Mouse (Mus musculus): Measurements from ENCODE around the gene Taco1.

The Taco1 gene

DNA sequence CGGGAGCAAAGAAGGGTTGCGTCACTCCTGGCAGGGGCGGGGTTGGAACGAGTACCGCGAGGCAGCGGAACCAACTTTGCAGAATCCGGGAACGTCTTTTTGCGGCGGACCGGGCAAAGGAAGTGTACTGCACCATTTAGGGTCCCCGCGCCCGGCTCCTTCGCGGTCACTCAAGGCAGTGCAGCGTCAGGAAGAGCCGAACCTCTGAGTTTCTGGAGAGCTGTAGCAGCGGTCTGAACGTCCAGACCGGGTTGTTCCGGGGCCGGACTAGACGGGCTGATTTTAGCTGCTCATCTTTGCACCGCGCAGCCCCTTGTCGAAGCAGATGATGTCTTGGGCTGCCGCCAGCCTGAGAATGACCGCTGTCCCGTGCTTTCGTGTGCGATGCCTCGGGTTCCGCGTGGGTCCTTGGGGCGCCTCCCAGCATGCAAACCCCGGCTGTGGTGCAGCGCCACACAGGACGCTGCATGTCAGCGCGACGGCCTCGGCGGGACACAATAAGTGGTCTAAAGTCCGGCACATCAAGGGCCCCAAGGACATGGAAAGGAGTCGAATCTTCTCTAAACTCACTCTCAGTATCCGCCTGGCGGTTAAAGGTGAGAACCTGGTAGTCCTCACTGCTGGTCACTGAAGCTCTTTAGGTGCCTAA, at the start of gene Taco1:
Gene Taco1, plus strand, starts transcription at position 139 of the 649 bp plus-strand sequence.
- peak; percentile 93 for DNase-seq

DNA sequence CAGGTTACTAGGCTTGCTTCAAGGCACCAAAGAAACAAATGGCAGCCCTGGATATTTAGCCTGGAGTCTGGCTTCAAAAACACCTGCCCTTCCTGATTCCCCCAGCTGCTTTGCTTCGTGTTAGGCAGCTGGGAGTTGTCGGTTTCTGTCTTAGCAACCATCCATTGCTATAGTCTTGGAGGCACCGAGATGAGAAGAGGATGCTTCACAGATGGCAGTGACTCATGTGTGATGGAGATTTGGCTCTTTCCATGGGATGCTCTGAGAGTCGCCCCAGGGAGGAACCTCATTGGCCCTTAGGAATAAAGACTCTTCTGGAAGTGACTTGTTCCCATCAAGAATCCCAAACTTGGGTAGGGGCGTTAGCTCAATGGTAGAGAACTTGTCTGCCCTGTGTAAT, 49.4 kb upstream of the Taco1 start:
- no peak for DNase-seq

DNA sequence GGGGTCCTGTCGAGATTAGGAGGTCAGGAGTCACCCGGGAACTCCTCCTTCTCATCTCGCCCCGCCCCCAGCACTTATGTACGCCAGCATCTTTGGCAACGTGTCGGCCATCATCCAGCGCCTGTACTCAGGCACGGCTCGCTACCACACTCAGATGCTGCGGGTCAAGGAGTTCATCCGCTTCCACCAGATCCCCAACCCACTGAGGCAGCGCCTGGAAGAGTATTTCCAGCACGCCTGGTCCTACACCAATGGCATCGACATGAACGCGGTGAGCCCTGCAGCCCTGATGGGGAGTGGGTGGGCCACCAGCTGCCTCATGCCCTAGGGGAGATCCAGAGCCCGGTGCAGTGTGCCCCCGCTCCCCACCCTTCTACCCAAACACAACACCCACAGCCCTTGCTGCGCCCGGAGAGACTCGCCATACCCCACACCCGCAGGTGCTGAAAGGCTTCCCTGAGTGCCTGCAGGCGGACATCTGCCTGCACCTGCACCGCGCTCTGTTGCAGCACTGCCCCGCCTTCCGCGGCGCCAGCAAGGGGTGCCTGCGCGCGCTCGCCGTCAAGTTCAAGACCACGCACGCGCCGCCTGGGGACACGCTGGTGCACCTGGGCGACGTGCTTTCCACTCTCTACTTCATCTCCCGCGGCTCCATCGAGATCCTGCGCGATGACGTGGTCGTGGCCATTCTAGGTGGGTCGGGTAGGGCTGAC, 45.7 kb upstream of the Taco1 start:
- no peak for DNase-seq

- DNase-seq: no peak
Observed at GRCm38 (mm10) chr11:106025774-106026173, 40.1 kb upstream of the Taco1 start.

- DNase-seq: peak; percentile 54
Observed at GRCm38 (mm10) chr11:106026465-106027151, 39.3 kb upstream of the Taco1 start.

DNA sequence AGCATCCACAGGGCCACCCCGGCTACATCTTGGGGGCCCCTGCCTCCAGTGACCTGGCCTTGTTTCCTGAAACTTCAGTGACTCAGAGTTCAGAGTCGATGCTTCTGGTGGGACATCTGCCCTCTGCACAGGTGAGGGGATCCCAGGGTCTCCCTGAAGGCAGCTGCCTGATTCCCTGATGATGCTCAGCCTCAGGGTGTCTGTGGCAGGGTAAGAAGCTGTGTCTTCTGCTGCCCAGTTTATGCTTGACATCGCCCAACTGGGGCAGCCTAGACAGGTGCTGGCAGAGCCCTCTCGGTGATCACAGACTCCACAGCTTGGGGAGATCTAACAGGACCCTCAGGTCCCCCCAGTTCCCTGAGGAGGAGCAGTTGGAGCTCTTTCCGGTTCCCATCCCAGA, 38.3 kb upstream of the Taco1 start:
- DNase-seq: no peak

GRCm38 (mm10) chr11:106032074-106032473, 33.8 kb upstream of the Taco1 start:
- peak; percentile 46 for DNase-seq

- DNase-seq: peak; percentile 52
Observed at GRCm38 (mm10) chr11:106033491-106033919, 32.4 kb upstream of the Taco1 start.

DNA sequence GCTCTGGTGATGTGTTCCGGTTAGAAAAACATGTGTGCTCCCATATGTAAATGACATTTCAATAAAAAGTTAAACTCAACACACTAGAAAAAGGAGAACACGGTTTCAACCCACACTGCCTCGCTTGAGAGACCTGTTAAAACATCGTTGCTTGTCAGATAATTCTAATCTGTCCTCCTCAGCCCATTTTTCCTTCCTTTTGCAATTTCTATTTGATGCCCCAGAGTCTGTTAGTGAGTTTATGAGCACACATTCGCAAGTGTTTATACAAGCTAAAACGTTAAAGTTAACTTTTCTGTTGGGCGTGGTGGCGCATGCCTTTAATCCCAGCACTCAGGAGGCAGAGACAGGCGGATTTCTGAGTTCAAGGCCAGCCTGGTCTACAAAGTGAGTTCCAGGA, 30.9 kb upstream of the Taco1 start:
- no peak for DNase-seq

DNA sequence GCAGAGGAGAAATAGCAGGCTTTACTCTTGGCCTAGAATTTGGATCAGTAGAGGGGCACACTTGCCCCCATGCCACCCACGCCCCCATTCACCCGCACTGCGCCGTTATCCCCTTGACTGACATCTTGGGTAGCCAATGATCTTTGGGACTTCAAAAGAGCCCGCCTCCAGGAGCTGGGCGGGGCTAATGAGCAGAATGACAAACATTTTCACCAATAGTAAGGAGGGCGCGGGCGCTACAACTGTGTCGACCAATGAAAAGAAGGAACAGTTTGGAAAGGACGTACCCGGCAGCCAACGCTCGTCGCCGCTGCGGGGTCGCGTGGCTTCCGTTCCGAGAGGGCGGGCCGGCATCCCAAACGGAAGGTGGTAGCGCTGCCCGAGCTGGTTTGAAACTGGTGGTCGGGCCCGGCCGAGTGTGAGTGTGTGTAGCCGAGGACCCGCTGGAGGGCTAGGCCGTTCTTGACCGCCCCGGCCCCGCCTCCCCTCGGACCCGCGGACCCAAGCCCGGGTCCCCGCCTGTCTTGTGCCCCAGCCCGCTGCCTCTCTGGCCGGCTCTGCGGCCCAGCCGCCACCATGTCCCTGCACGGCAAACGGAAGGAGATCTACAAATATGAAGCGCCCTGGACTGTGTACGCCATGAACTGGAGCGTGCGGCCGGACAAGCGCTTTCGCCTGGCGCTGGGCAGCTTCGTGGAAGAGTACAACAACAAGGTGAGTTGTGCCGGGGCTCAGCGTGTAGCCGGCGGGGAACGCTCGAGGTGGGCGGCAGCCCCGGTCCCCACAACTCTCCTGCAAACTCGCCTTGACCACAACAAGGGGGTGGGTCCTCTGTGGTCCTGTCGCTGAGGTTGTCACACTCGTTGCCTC, 29.1 kb upstream of the Taco1 start, which contains the start of gene Dcaf7:
Gene Dcaf7, plus strand, starts transcription at position 325 of the 870 bp plus-strand sequence.
- peak; percentile 98 for DNase-seq

DNA sequence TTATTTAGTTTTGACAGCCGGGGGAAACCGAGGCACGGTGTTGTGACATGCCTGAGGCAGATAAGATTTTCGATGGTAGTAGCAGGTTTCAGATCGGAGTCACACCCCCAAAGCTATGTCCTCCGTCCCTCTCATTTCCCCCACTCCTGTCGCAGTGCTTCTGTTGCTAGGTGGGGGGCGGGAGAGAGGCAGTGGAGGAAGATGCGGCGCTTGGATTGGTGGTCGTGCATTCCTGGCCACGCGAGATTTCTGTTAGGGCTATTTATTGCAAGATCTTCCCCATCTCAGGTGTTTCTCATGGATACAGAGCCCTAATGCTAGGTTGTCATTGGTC, 28.5 kb upstream of the Taco1 start:
- DNase-seq: peak; percentile 83

- no peak for DNase-seq
Observed at GRCm38 (mm10) chr11:106044349-106044748, 21.5 kb upstream of the Taco1 start.

GRCm38 (mm10) chr11:106045256-106045655, 20.6 kb upstream of the Taco1 start:
- DNase-seq: no peak

- DNase-seq: no peak
Observed at GRCm38 (mm10) chr11:106045780-106046179, 20.1 kb upstream of the Taco1 start.

DNA sequence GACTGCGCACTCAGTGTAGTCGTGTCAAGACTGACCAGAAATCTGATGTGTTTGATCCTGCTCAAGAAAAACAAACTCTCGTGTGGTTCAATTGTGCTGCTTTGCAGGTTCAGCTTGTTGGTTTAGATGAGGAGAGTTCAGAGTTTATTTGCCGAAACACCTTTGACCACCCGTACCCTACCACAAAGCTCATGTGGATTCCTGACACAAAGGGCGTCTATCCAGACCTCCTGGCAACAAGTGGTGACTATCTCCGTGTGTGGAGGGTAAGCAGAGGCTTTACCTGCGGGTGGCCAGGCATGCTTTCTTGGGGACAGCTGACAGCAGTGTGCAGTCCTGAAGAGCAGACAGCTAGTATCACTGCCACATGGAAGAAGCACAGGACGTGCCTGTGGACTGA, 19.3 kb upstream of the Taco1 start:
- DNase-seq: no peak

DNA sequence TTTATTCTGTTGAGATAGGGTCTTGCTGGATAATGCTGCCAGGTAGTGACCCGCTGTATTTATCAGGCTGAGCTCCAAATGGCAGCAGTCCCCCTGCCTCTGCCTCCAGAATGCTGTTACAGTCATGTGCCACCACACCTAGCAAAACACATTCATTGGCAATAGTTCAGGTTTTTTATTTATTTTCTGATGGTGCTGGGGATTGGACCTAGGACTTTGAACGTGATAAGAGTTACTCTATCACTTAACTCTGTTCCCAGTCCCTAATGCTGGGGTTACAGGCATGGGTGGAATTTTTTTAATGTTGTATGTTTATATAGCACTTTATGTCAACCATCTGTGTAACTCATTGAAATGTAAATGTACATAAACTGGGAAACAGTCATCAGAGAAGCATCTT, 11.9 kb upstream of the Taco1 start:
- no peak for DNase-seq

DNA sequence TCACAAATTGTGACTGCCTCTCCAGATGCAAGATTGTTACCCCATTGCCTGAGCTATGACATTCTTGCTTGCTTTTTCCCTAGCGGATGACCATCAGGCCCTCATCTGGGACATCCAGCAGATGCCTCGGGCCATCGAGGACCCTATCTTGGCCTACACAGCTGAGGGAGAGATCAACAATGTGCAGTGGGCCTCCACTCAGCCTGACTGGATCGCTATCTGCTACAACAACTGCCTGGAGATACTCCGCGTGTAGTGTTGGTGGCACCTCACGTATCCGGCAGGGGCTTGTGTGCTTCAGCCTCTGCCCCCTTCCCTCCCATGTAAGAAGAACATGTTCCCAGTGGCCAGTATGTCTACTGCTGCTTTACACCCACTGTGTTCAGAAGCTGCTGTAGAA, 11.3 kb upstream of the Taco1 start:
- DNase-seq: no peak

GRCm38 (mm10) chr11:106055341-106055740, 10.5 kb upstream of the Taco1 start:
- DNase-seq: no peak

DNA sequence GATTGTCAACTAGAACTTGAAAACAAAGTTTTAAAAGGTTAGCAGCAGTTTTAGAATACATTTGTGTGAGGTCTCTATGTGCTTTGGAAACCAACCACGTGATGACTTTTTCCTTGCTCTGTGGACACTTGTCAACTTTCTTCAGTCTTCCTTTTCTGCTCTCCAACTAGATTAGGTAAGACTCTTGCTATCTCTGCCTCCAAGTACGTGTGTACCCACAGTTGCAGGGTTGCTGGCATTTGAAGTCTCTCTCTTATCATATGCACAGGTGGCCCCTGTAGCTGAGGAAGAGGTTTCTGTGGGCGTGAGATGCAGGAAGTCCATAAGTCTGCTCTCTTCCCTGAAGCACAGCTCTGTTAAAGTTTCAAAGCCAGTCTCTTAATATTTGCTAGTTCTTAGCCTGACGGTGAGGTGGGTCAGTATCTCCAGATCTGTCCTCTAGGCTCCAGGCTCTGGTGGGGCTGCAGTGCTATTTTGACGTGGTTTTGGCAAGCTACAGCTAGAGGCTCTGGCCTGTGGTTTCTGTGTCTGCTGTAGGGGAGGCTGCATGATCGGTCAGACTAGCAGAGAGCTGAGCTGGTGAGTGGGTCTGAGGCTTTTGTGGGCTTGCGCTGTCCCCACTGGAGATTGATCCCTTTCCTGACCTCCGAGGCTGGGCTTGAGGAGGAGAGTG, 8.9 kb upstream of the Taco1 start:
- no peak for DNase-seq

GRCm38 (mm10) chr11:106058020-106058419, 7.8 kb upstream of the Taco1 start:
- no peak for DNase-seq

- no peak for DNase-seq
Observed at GRCm38 (mm10) chr11:106060549-106060948, 5.3 kb upstream of the Taco1 start.

DNA sequence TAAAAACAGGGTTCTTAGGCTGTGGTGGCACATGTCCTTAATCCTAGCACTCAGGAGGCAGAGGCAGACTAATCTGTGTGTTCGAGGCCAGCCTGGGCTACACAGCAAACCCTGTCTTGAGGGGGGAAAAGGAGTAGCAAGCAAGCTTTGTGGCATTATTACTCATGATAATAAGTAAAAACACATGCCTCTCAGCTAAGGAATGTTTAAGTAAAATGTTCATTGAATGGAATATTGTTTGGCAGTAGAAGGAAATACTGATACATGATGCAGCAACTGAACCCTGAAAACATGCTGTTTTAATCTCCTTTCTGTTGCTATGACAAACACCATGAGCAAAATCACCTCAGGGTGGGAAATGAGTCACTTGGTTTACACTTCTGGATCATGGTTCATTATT, 4.5 kb upstream of the Taco1 start:
- DNase-seq: no peak

GRCm38 (mm10) chr11:106063756-106064155, 2.1 kb upstream of the Taco1 start:
- DNase-seq: no peak
